In the genomic region with DNA sequence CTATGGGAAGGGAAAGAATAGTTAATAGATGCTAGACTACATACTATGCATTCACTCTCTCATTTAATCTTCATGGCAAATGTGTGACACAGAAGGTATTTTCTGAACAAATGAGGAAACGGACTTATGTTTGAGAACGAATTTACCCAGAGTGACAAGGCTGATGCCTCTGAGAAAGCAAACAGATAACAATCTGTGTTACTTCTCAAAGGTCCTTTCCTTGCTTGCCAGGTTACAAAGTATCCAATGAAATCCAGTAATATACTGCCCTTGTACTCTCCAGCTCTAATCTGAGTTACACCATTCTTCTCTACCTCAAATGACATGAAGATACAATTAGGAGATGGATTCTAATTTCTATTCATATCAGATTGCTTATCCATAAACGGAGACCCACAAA, we compare ENCODE assay signal across 18 mouse cellular contexts.
DNase-seq lines count a peak whose midpoint lies in the region; ATAC-seq and TF ChIP-seq lines count a peak whose summit lies in the region.
"Had no signal": no experiment of that assay in that cellular context is flagged by ENCODE, and none has a peak within 500 bp of the region (broad histone marks: within the 10 kb centered on the region; RNA-seq: fewer than 3 reads in every experiment).

No protein-coding gene starts in this region.

- no peaks in the 10 kb centered on the region for H3K27me3 ChIP-seq in liver, adult 2 months (ENCODE audit: control insufficient read depth, insufficient read depth, low read length)
- H3K27me3 ChIP-seq in liver, embryonic 12.5 days (replicated peaks) = no peaks in the 10 kb centered on the region
- H3K27me3 ChIP-seq: CH12.LX had no signal

- 37% methylated on average over 3 of the region's 3 CpGs for WGBS in liver, adult 2 months
- 45% methylated on average over 3 of the region's 3 CpGs for WGBS in liver, embryonic 12.5 days (ENCODE audit: insufficient replicate concordance)

- H3K9me3 ChIP-seq in liver, embryonic 12.5 days (replicated peaks) = no peaks in the 10 kb centered on the region

- H3K9ac ChIP-seq in liver, adult 2 months (ENCODE audit: low read depth, low read length) = no peak overlapping the region
- no peak overlapping the region for H3K9ac ChIP-seq in liver, embryonic 12.5 days

- H3K36me3 ChIP-seq in liver, adult 2 months (ENCODE audit: control insufficient read depth, insufficient read depth, low read length) = no peaks in the 10 kb centered on the region
- no peaks in the 10 kb centered on the region for H3K36me3 ChIP-seq in liver, embryonic 12.5 days
- H3K36me3 ChIP-seq: G1E had no signal

- no peak for TF ChIP-seq CTCF in liver, adult 2 months (IDR thresholded peaks at IDR 0.05; ENCODE audit: low read depth, low read length)

- no peaks in the 10 kb centered on the region for H3K79me2 ChIP-seq in liver, adult 2 months (ENCODE audit: control insufficient read depth, insufficient read depth, low read length)

- no peak for TF ChIP-seq POLR2A in liver, adult 2 months (IDR thresholded peaks at IDR 0.05; ENCODE audit: extremely low read depth, insufficient read depth, low read length)

- H3K4me2 ChIP-seq in liver, embryonic 12.5 days = no peak overlapping the region

- H3K4me3 ChIP-seq in liver, adult 2 months (ENCODE audit: insufficient read depth, low read depth, low read length) = no peak overlapping the region
- no peak overlapping the region for H3K4me3 ChIP-seq in liver, embryonic 12.5 days

- H3K27ac ChIP-seq in liver, adult 2 months (replicated peaks; ENCODE audit: insufficient read depth, low read depth, low read length) = no peak overlapping the region
- no peak overlapping the region for H3K27ac ChIP-seq in liver, embryonic 12.5 days

- DNase-seq in liver, adult 2 months (ENCODE audit: extremely low read depth, low read depth, low spot score) = peak; percentile 58
- DNase-seq: adrenal gland, adult 2 months; adrenal gland, adult 8-10 months; adrenal gland, postnatal 10 days; adrenal gland, postnatal 14 days; adrenal gland, postnatal 25 days; adrenal gland, postnatal 36 days; B cell, adult 2 months; cerebellum, adult 11 months; cerebellum, adult 11-12 months; cerebellum, adult 18-20 months; cerebellum, adult 2 months had no signal

- H3K4me1 ChIP-seq in liver, adult 2 months (ENCODE audit: control insufficient read depth, insufficient read depth, low read length) = no peaks in the 10 kb centered on the region
- no peaks in the 10 kb centered on the region for H3K4me1 ChIP-seq in liver, embryonic 12.5 days

- no peak for ATAC-seq in liver, embryonic 12.5 days
- ATAC-seq: activated CD4-positive, CD25-positive, alpha-beta regulatory T cell, adult 4 months; CD4-positive, CD25-positive, alpha-beta regulatory T cell, adult 4 months; Patski had no signal
